Mouse (Mus musculus) lung, postnatal 0 days (tissue): ENCODE measurements around the gene Hspa1a.

Source experiments
- CTCF ChIP-seq: IDR thresholded peaks from 2 replicates; pipeline ENCODE4 v1.5.1; 2016; ENCODE audit warnings: antibody characterized with exemption, mild to moderate bottlenecking
- EP300 ChIP-seq: IDR thresholded peaks from 2 replicates; pipeline ENCODE4 v1.6.1; 2016; ENCODE audit warnings: antibody characterized with exemption, mild to moderate bottlenecking, control low read depth

DNA sequence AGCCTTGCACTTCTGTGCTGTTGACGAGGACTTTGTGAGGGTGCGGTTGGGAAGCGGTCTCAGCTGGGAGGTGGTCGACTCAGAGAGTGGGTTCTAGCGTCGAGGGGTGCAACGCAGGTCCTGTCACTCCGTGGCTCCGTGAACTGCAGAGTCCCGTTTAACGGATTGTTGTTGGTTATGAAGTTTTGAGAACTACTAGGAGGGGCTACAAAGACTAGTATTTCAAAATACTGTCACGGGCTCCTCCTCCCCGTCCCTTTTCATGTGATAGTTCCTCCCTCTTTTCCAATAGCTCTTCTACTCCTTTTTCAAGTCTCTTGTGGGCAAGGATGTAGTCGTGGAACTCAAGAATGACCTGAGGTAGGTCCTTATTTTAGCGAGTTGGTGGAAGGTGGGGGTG lies 10.4 kb upstream of the Hspa1a start:
- TF ChIP-seq CTCF, result no peak
- TF ChIP-seq EP300, result no peak
